Mouse (Mus musculus): Measurements from ENCODE around the gene Ccdc3. TPM values are rescaled to one million over a fixed set of nuclear protein-coding genes. Genes with fewer than 3 reads are reported as not detected.
"Not testable (repeated sequence)": the region's sequence is repeated elsewhere in the genome, so short reads cannot be mapped to it uniquely, and the experiment has no call there.

Gene Ccdc3
- 1.1 TPM in 2 replicates for polyA plus RNA-seq (2011; ENCODE audit: insufficient read depth, insufficient read length, low replicate concordance, missing spikeins)

- Histone ChIP-seq H3K4me3 (replicated peaks; ENCODE audit: control insufficient read depth, low read depth, low read length) (no peak within 1 kb of the TSS), H3K27ac (ENCODE audit: control insufficient read depth, insufficient read depth, low read depth, low read length, poor library complexity) (no peak within 1 kb of the TSS), H3K4me1 (ENCODE audit: control insufficient read depth, insufficient read depth, low read length) (no peaks in the 10 kb centered on the region)
- TF ChIP-seq CTCF (IDR thresholded peaks at IDR 0.05; ENCODE audit: control insufficient read depth, insufficient read depth, low read length) = no peak
- TF ChIP-seq POLR2A (IDR thresholded peaks at IDR 0.05; ENCODE audit: borderline replicate concordance, control insufficient read depth, low read depth, low read length) = no peak
- WGBS = 3% methylated on average over 78 of the region's 78 CpGs
These were observed at the start of gene Ccdc3 for GRCm38 (mm10) chr2:5137500-5138286. Gene Ccdc3, plus strand, starts transcription at chr2:5137776.

- not testable (repeated sequence) for H3K27ac ChIP-seq (ENCODE audit: control insufficient read depth, insufficient read depth, low read depth, low read length, poor library complexity); H3K4me3 ChIP-seq (replicated peaks; ENCODE audit: control insufficient read depth, low read depth, low read length); H3K4me1 ChIP-seq (ENCODE audit: control insufficient read depth, insufficient read depth, low read length)
- 91% methylated on average over 3 of the region's 4 CpGs for WGBS
These were observed 47.2 kb upstream of the Ccdc3 start for GRCm38 (mm10) chr2:5090385-5090784.

GRCm38 (mm10) chr2:5094876-5095275 lies 42.7 kb upstream of the Ccdc3 start:
- Histone ChIP-seq H3K27ac (ENCODE audit: control insufficient read depth, insufficient read depth, low read depth, low read length, poor library complexity) (no peak overlapping the region), H3K4me3 (replicated peaks; ENCODE audit: control insufficient read depth, low read depth, low read length) (no peak overlapping the region), H3K4me1 (ENCODE audit: control insufficient read depth, insufficient read depth, low read length) (no peaks in the 10 kb centered on the region)
- TF ChIP-seq POLR2A (IDR thresholded peaks at IDR 0.05; ENCODE audit: borderline replicate concordance, control insufficient read depth, low read depth, low read length) = no peak
- no peak for TF ChIP-seq CTCF (IDR thresholded peaks at IDR 0.05; ENCODE audit: control insufficient read depth, insufficient read depth, low read length)
- WGBS = 79% methylated on average over 5 of the region's 5 CpGs

- 19% methylated on average over 1 of the region's 1 CpGs for WGBS
- H3K27ac ChIP-seq (ENCODE audit: control insufficient read depth, insufficient read depth, low read depth, low read length, poor library complexity) = no peak overlapping the region
- H3K4me1 ChIP-seq (ENCODE audit: control insufficient read depth, insufficient read depth, low read length) = no peaks in the 10 kb centered on the region
- H3K4me3 ChIP-seq (replicated peaks; ENCODE audit: control insufficient read depth, low read depth, low read length) = no peak overlapping the region
- no peak for TF ChIP-seq CTCF (IDR thresholded peaks at IDR 0.05; ENCODE audit: control insufficient read depth, insufficient read depth, low read length)
- TF ChIP-seq POLR2A (IDR thresholded peaks at IDR 0.05; ENCODE audit: borderline replicate concordance, control insufficient read depth, low read depth, low read length) = no peak
These were observed 42.3 kb upstream of the Ccdc3 start for GRCm38 (mm10) chr2:5095316-5095715.

GRCm38 (mm10) chr2:5097786-5098445 lies 39.7 kb upstream of the Ccdc3 start:
- Histone ChIP-seq H3K27ac (ENCODE audit: control insufficient read depth, insufficient read depth, low read depth, low read length, poor library complexity) (no peak overlapping the region), H3K4me3 (replicated peaks; ENCODE audit: control insufficient read depth, low read depth, low read length) (no peak overlapping the region), H3K4me1 (ENCODE audit: control insufficient read depth, insufficient read depth, low read length) (no peaks in the 10 kb centered on the region)
- WGBS = 6% methylated on average over 20 of the region's 20 CpGs
- TF ChIP-seq POLR2A (IDR thresholded peaks at IDR 0.05; ENCODE audit: borderline replicate concordance, control insufficient read depth, low read depth, low read length) (no peak), CTCF (IDR thresholded peaks at IDR 0.05; ENCODE audit: control insufficient read depth, insufficient read depth, low read length) (no peak)

- 76% methylated on average over 6 of the region's 6 CpGs for WGBS
- H3K27ac ChIP-seq (ENCODE audit: control insufficient read depth, insufficient read depth, low read depth, low read length, poor library complexity) = no peak overlapping the region
- no peak for TF ChIP-seq CTCF (IDR thresholded peaks at IDR 0.05; ENCODE audit: control insufficient read depth, insufficient read depth, low read length)
- TF ChIP-seq POLR2A (IDR thresholded peaks at IDR 0.05; ENCODE audit: borderline replicate concordance, control insufficient read depth, low read depth, low read length) = no peak
These were observed 38.4 kb upstream of the Ccdc3 start for GRCm38 (mm10) chr2:5099176-5099575.

GRCm38 (mm10) chr2:5101743-5102245 lies 35.8 kb upstream of the Ccdc3 start:
- 79% methylated on average over 10 of the region's 10 CpGs for WGBS
- no peak overlapping the region for H3K27ac ChIP-seq (ENCODE audit: control insufficient read depth, insufficient read depth, low read depth, low read length, poor library complexity)
- no peak overlapping the region for H3K4me3 ChIP-seq (replicated peaks; ENCODE audit: control insufficient read depth, low read depth, low read length)
- no peak for TF ChIP-seq CTCF (IDR thresholded peaks at IDR 0.05; ENCODE audit: control insufficient read depth, insufficient read depth, low read length)
- TF ChIP-seq POLR2A (IDR thresholded peaks at IDR 0.05; ENCODE audit: borderline replicate concordance, control insufficient read depth, low read depth, low read length) = no peak
- no peaks in the 10 kb centered on the region for H3K4me1 ChIP-seq (ENCODE audit: control insufficient read depth, insufficient read depth, low read length)

More at GRCm38 (mm10) chr2:5099176-5099575, 38.4 kb upstream of the Ccdc3 start:
- Histone ChIP-seq H3K4me3 (replicated peaks; ENCODE audit: control insufficient read depth, low read depth, low read length) (no peak overlapping the region), H3K4me1 (ENCODE audit: control insufficient read depth, insufficient read depth, low read length) (no peaks in the 10 kb centered on the region)

GRCm38 (mm10) chr2:5102891-5103290 lies 34.7 kb upstream of the Ccdc3 start:
- Histone ChIP-seq H3K27ac (ENCODE audit: control insufficient read depth, insufficient read depth, low read depth, low read length, poor library complexity) (no peak overlapping the region), H3K4me3 (replicated peaks; ENCODE audit: control insufficient read depth, low read depth, low read length) (no peak overlapping the region), H3K4me1 (ENCODE audit: control insufficient read depth, insufficient read depth, low read length) (no peaks in the 10 kb centered on the region)
- TF ChIP-seq CTCF (IDR thresholded peaks at IDR 0.05; ENCODE audit: control insufficient read depth, insufficient read depth, low read length) (no peak), POLR2A (IDR thresholded peaks at IDR 0.05; ENCODE audit: borderline replicate concordance, control insufficient read depth, low read depth, low read length) (no peak)
- WGBS = 67% methylated on average over 1 of the region's 1 CpGs

All from bone marrow, adult 2 months (tissue).